ENCODE assay signal across 13 mouse cellular contexts in genomic region chr14:79536011-79536410, GRCm38 (mm10). TPM values are rescaled to one million over a fixed set of nuclear protein-coding genes. Genes with fewer than 3 reads are reported as not detected.
DNase-seq lines count a peak whose midpoint lies in the region; ATAC-seq and TF ChIP-seq lines count a peak whose summit lies in the region.
"Had no signal": no experiment of that assay in that cellular context is flagged by ENCODE, and none has a peak within 500 bp of the region (broad histone marks: within the 10 kb centered on the region; RNA-seq: fewer than 3 reads in every experiment).

No protein-coding gene starts in this region.

- 65% methylated on average over 5 of the region's 5 CpGs for WGBS in heart, embryonic 12.5 days
- 51% methylated on average over 5 of the region's 5 CpGs for WGBS in lung, embryonic 14.5 days
- WGBS in liver, postnatal 0 days (ENCODE audit: insufficient replicate concordance): 35% methylated on average over 5 of the region's 5 CpGs

- no peak for ATAC-seq in heart, embryonic 12.5 days (ENCODE audit: insufficient number of reproducible peaks, low FRiP score)
- no peak for ATAC-seq in lung, embryonic 14.5 days (ENCODE audit: insufficient read depth)
- ATAC-seq in liver, postnatal 0 days: no peak

- no peak for TF ChIP-seq EP300 in liver, postnatal 0 days (IDR thresholded peaks at IDR 0.05; ENCODE audit: low read depth)

- TF ChIP-seq CTCF in lung, embryonic 14.5 days (IDR thresholded peaks at IDR 0.05; ENCODE audit: low read depth): no peak
- no peak for TF ChIP-seq CTCF in cortical plate, adult 2 months (IDR thresholded peaks at IDR 0.05; ENCODE audit: extremely low read depth, insufficient read depth, low read length)
- TF ChIP-seq CTCF in liver, postnatal 0 days (IDR thresholded peaks at IDR 0.05; ENCODE audit: low read depth): no peak

- no peak for DNase-seq in heart, adult 18-20 months
- DNase-seq in lung, embryonic 14.5 days: no peak
- no peak for DNase-seq in lung, postnatal 14 days
- DNase-seq in liver, postnatal 0 days: no peak
- DNase-seq in adrenal gland, adult 18-20 months (ENCODE audit: low spot score in 2 of 2): no peak
- DNase-seq in gastrocnemius, postnatal 25 days: no peak
- DNase-seq: cerebellum, postnatal 10 days; left cerebral cortex, postnatal 4 days; retina, postnatal 1 day had no signal

- no peaks in the 10 kb centered on the region for H3K36me3 ChIP-seq in heart, embryonic 12.5 days
- no peaks in the 10 kb centered on the region for H3K36me3 ChIP-seq in lung, embryonic 14.5 days (ENCODE audit: insufficient read depth)
- H3K36me3 ChIP-seq in liver, postnatal 0 days (replicated peaks; ENCODE audit: insufficient read depth, low read length): peaks cover 16% of the 10 kb centered on the region
- H3K36me3 ChIP-seq: hindbrain, embryonic 10.5 days had no signal

- no peak for TF ChIP-seq POLR2A in cortical plate, adult 2 months (IDR thresholded peaks at IDR 0.05; ENCODE audit: extremely low read depth, insufficient read depth, low read length)

- no peaks in the 10 kb centered on the region for H3K9me3 ChIP-seq in heart, embryonic 12.5 days (replicated peaks)
- no peaks in the 10 kb centered on the region for H3K9me3 ChIP-seq in lung, embryonic 14.5 days (ENCODE audit: low read depth, low read length)
- no peaks in the 10 kb centered on the region for H3K9me3 ChIP-seq in liver, postnatal 0 days (ENCODE audit: low read length)
- H3K9me3 ChIP-seq: hindbrain, embryonic 10.5 days had no signal

- peak overlapping the region; percentile 54 for H3K4me2 ChIP-seq in heart, embryonic 12.5 days
- peak overlapping the region; percentile 44 for H3K4me2 ChIP-seq in lung, embryonic 14.5 days
- peak overlapping the region; percentile 64 for H3K4me2 ChIP-seq in liver, postnatal 0 days (ENCODE audit: low read depth, low read length)

- peak overlapping the region; percentile 72 for H3K27ac ChIP-seq in heart, embryonic 12.5 days (ENCODE audit: poor library complexity, severe bottlenecking)
- peak overlapping the region; percentile 67; the same call in 1 of the 2 replicates for H3K27ac ChIP-seq in lung, embryonic 14.5 days (ENCODE audit: low read depth)
- H3K27ac ChIP-seq in cortical plate, adult 2 months (ENCODE audit: insufficient read depth, low read length): peak overlapping the region; percentile 6; the same call in 1 of the 2 replicates
- H3K27ac ChIP-seq in liver, postnatal 0 days (ENCODE audit: low read depth): peak overlapping the region; percentile 82
- H3K27ac ChIP-seq: hindbrain, embryonic 10.5 days had no signal

- peaks cover 32% of the 10 kb centered on the region for H3K4me1 ChIP-seq in heart, embryonic 12.5 days (replicated peaks)
- H3K4me1 ChIP-seq in lung, embryonic 14.5 days (ENCODE audit: insufficient read depth): peaks cover 8% of the 10 kb centered on the region; the same call in 1 of the 2 replicates
- no peaks in the 10 kb centered on the region for H3K4me1 ChIP-seq in cortical plate, adult 2 months (ENCODE audit: control insufficient read depth, insufficient read depth, low read length)
- peaks cover 45% of the 10 kb centered on the region for H3K4me1 ChIP-seq in liver, postnatal 0 days (ENCODE audit: insufficient read depth)
- H3K4me1 ChIP-seq: hindbrain, embryonic 10.5 days had no signal

- H3K27me3 ChIP-seq in heart, embryonic 12.5 days (replicated peaks): no peaks in the 10 kb centered on the region
- no peaks in the 10 kb centered on the region for H3K27me3 ChIP-seq in lung, embryonic 14.5 days (ENCODE audit: insufficient read depth, low read length)
- no peaks in the 10 kb centered on the region for H3K27me3 ChIP-seq in liver, postnatal 0 days (ENCODE audit: insufficient read depth, low read length)

- H3K4me3 ChIP-seq in heart, embryonic 12.5 days: 0 out of 2 replicates have a peak overlapping the region, but pooled peaks have one; percentile 12
- H3K4me3 ChIP-seq in lung, embryonic 14.5 days (ENCODE audit: low read depth, low read length): no peak overlapping the region
- H3K4me3 ChIP-seq in cortical plate, adult 2 months (ENCODE audit: insufficient read depth, low read length): no peak overlapping the region
- peak overlapping the region; percentile 28 for H3K4me3 ChIP-seq in liver, postnatal 0 days (ENCODE audit: low read depth, low read length)
- H3K4me3 ChIP-seq: hindbrain, embryonic 10.5 days; layer of hippocampus, adult 2 months had no signal

- H3K9ac ChIP-seq in heart, embryonic 12.5 days: 0 out of 2 replicates have a peak overlapping the region, but pooled peaks have one; percentile 43
- no peak overlapping the region for H3K9ac ChIP-seq in lung, embryonic 14.5 days
- H3K9ac ChIP-seq in liver, postnatal 0 days (replicated peaks): peak overlapping the region; percentile 32

RNA-seq across cellular contexts. Expression of gene Sugt1, which starts 51.5 kb away (rescaled TPM):
- polyA plus RNA-seq in heart, embryonic 12.5 days (2016; fragmentation: Nextera tagmentation; extraction: Ambion mirVana): 98.9 and 99.1 TPM in 2 replicates
- total RNA-seq in heart, adult 18-20 months (2021): 10 to 100 TPM; 68.8 TPM
- 128 and 129 TPM in 2 replicates for polyA plus RNA-seq in lung, embryonic 14.5 days (2014; fragmentation: Nextera tagmentation; extraction: Ambion mirVana)
- polyA plus RNA-seq in cortical plate, adult 2 months (2012; rRNA removed): 40.5 and 44.4 TPM in 2 replicates
- polyA plus RNA-seq in liver, postnatal 0 days (2015; fragmentation: Nextera tagmentation; extraction: Ambion mirVana): 33.2 and 33.5 TPM in 2 replicates
- 100 to 1,000 TPM in 1 of 2 experiments, 10 to 100 TPM in 1; 79.4 to 121 TPM for total RNA-seq in adrenal gland, adult 18-20 months (2021)
- 10 to 100 TPM; 75.7 to 81.7 TPM for total RNA-seq in gastrocnemius, postnatal 25 days (2021)

RNA-seq across cellular contexts. Expression of gene Wbp4, which starts 54.7 kb away (rescaled TPM):
- 29.5 and 30.6 TPM in 2 replicates for polyA plus RNA-seq in heart, embryonic 12.5 days (2016; fragmentation: Nextera tagmentation; extraction: Ambion mirVana)
- total RNA-seq in heart, adult 18-20 months (2021): 10 to 100 TPM; 20.5 to 21.7 TPM
- 44.3 and 46.1 TPM in 2 replicates for polyA plus RNA-seq in lung, embryonic 14.5 days (2014; fragmentation: Nextera tagmentation; extraction: Ambion mirVana)
- polyA plus RNA-seq in cortical plate, adult 2 months (2012; rRNA removed): 24.0 and 25.1 TPM in 2 replicates
- polyA plus RNA-seq in liver, postnatal 0 days (2015; fragmentation: Nextera tagmentation; extraction: Ambion mirVana): 15.1 and 16.2 TPM in 2 replicates
- 10 to 100 TPM; 31.6 to 39.4 TPM for total RNA-seq in adrenal gland, adult 18-20 months (2021)
- 10 to 100 TPM; 20.0 to 21.2 TPM for total RNA-seq in gastrocnemius, postnatal 25 days (2021)

RNA-seq across cellular contexts. Expression of gene Elf1, which starts 55.0 kb away (rescaled TPM):
- polyA plus RNA-seq in heart, embryonic 12.5 days (2016; fragmentation: Nextera tagmentation; extraction: Ambion mirVana): 10.5 and 11.0 TPM in 2 replicates
- total RNA-seq in heart, adult 18-20 months (2021): 10 to 100 TPM; 12.4 to 15.0 TPM
- 19.2 and 20.2 TPM in 2 replicates for polyA plus RNA-seq in lung, embryonic 14.5 days (2014; fragmentation: Nextera tagmentation; extraction: Ambion mirVana)
- 4.3 and 4.5 TPM in 2 replicates for polyA plus RNA-seq in cortical plate, adult 2 months (2012; rRNA removed)
- polyA plus RNA-seq in liver, postnatal 0 days (2015; fragmentation: Nextera tagmentation; extraction: Ambion mirVana): 9.0 and 11.0 TPM in 2 replicates
- total RNA-seq in adrenal gland, adult 18-20 months (2021): 10 to 100 TPM; 19.2 to 23.1 TPM
- 1 to 10 TPM; 4.7 to 5.5 TPM for total RNA-seq in gastrocnemius, postnatal 25 days (2021)

Comparison
In these comparisons a context has a peak if more than half of its experiments do, and no peak if none do; other contexts are left out.
1. H3K27ac ChIP-seq: peak in every context shown above with its lines; median percentile 82 in liver, postnatal 0 days; 72 in heart, embryonic 12.5 days; 67 in lung, embryonic 14.5 days; 6 in cortical plate, adult 2 months.
2. H3K4me3 ChIP-seq: peak in heart, embryonic 12.5 days (single experiment) and liver, postnatal 0 days (single experiment); none in lung, embryonic 14.5 days (single experiment) and cortical plate, adult 2 months (single experiment).
3. Peak in every context shown above with its lines, with median percentiles within 50 percentile points of each other: H3K4me2 ChIP-seq.